Mouse (Mus musculus): ENCODE results near the gene Pcx.

The Pcx gene

GRCm38 (mm10) chr19:4603801-4604723 lies 93.8 kb downstream of the Pcx start:
- peak; percentile 37 for DNase-seq (ENCODE audit: low read depth, low spot score)
- Histone ChIP-seq H3K36me3 (ENCODE audit: control insufficient read depth, insufficient read depth, low read length, poor library complexity, severe bottlenecking) (no peaks in the 10 kb centered on the region), H3K27me3 (ENCODE audit: control insufficient read depth, insufficient read depth, low read length, poor library complexity, severe bottlenecking) (no peaks in the 10 kb centered on the region)

DNA sequence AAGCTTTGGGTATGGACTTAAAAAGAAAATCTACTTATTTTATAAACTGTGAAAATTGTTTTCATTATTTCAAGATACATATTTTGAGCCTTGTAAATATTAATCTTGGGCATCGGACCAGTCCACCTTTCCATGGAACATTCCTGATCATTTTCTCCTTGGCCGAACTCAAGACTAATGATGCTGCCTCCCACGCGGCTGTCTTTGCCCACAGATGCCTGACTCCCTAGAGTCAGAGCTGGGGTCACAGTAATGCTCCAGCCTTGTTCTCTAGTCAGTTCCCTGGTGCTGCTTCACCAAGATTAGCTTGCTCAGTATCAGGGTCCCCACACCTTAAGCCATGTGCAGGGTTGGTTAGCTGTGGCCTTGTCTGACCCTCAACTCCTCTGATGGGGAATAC lies 95.4 kb downstream of the Pcx start:
- Histone ChIP-seq H3K36me3 (ENCODE audit: control insufficient read depth, insufficient read depth, low read length, poor library complexity, severe bottlenecking) (no peaks in the 10 kb centered on the region), H3K27me3 (ENCODE audit: control insufficient read depth, insufficient read depth, low read length, poor library complexity, severe bottlenecking) (no peaks in the 10 kb centered on the region)
- no peak for DNase-seq (ENCODE audit: low read depth, low spot score)

DNA sequence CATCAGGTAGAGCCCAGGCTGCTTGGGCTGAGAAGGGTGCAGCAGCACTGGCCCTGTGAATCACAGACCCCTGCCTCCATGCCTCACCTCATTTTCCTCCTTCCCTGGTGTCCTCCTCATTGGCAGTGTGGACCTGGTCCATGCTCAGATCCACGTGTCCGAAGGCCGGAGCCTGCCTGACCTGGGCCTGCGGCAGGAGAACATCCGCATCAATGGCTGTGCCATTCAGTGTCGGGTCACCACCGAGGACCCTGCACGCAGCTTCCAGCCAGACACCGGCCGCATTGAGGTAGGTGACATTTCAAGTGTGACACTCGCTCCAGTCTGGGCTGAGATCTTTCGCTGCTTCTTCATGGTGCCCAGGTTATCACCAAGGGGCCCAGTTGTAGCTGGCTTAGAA lies 97.1 kb downstream of the Pcx start:
- Histone ChIP-seq H3K36me3 (ENCODE audit: control insufficient read depth, insufficient read depth, low read length, poor library complexity, severe bottlenecking) (no peaks in the 10 kb centered on the region), H3K27me3 (ENCODE audit: control insufficient read depth, insufficient read depth, low read length, poor library complexity, severe bottlenecking) (no peaks in the 10 kb centered on the region)
- DNase-seq (ENCODE audit: low read depth, low spot score), result no peak

DNA sequence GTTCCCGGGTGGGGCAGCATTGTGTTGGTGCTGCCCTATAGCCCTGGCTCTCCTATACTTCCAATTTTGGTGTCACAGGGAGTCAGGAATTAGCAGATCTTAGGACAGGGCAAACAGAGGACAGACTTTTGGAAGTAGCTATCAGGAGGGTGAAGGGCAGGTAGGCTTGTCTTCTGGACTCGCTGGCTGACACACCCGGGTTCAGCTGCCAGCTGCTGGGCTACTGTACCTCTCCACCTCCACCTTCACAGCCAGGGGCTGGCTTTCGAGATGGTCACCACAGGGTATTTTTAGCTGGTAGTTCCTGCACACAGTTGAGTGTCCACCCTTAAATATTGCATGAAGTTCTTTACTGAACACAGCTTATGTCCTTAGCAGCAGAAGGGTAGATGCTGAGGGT lies 98.2 kb downstream of the Pcx start:
- no peaks in the 10 kb centered on the region for H3K27me3 ChIP-seq (ENCODE audit: control insufficient read depth, insufficient read depth, low read length, poor library complexity, severe bottlenecking)

DNA sequence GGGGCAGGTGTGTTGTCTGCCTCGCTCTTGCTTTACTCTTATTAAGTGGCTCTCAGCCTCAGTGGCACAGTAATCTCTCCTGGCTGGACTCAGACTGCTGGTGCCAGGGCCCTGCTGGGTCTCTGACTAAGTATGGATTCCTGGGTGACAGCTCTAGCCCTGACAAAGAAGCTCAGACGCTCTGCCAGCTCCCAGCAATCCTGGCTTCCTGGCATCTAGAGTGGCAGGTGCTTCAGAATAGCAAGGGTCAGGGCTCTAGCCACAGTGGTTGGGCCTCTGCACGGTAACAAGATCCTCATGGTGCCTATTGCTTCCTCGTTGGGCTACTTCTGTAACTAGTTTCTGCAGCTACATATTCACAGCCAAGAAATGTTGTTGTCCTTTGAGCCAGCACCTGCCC lies 99.8 kb downstream of the Pcx start:
- no peak for DNase-seq (ENCODE audit: low read depth, low spot score)
- Histone ChIP-seq H3K27me3 (ENCODE audit: control insufficient read depth, insufficient read depth, low read length, poor library complexity, severe bottlenecking) (no peaks in the 10 kb centered on the region), H3K36me3 (ENCODE audit: control insufficient read depth, insufficient read depth, low read length, poor library complexity, severe bottlenecking) (no peaks in the 10 kb centered on the region)

More for the DNA sequence above, 98.2 kb downstream of the Pcx start:
- H3K36me3 ChIP-seq (ENCODE audit: control insufficient read depth, insufficient read depth, low read length, poor library complexity, severe bottlenecking), result no peaks in the 10 kb centered on the region
- DNase-seq (ENCODE audit: low read depth, low spot score), result no peak

GRCm38 (mm10) chr19:4612181-4612961 lies 102.1 kb downstream of the Pcx start:
- no peaks in the 10 kb centered on the region for H3K36me3 ChIP-seq (ENCODE audit: control insufficient read depth, insufficient read depth, low read length, poor library complexity, severe bottlenecking)
- no peak for DNase-seq (ENCODE audit: low read depth, low spot score)
- no peaks in the 10 kb centered on the region for H3K27me3 ChIP-seq (ENCODE audit: control insufficient read depth, insufficient read depth, low read length, poor library complexity, severe bottlenecking)

DNA sequence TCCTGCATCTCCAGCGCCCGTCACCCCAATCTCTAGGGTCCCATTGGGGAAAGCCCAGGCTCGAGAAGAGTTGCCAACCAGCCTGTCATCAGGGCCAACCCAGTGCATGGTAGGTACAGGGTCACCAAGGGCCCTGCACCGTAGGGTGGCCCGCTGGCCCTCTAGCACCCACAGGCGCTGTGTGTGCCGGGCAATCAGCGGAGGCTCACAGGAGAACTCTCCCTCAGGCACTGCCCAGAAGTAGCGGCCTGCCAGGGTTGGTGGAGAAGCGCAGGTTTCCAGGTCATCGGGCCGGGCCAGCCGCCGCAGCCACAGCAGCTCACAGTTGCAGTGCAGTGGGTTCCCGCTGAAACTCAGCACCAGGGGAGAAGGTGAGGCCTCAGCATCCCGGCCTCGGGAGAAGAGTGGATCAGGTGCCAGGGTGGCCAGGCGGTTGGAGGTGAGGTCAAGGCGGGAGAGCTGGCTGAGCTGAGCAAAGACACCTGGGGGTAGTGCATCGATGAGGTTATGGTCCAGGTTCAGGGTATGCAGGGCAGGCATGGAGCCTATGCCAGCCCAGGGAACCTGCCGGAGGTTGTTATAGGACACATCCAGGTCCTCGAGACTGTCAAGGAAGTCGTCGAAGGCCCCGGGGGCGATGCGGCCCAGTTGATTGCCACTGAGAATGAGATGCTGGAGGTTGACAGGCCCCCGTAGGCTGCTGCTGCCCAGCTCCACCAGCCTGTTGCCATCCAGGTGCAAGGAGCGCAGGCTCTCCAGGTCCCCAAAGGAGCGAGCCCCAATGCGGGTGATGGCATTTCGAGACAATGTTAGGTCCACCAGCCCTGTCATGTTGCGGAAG lies 103.4 kb downstream of the Pcx start:
- Histone ChIP-seq H3K27me3 (ENCODE audit: control insufficient read depth, insufficient read depth, low read length, poor library complexity, severe bottlenecking) (no peaks in the 10 kb centered on the region), H3K36me3 (ENCODE audit: control insufficient read depth, insufficient read depth, low read length, poor library complexity, severe bottlenecking) (no peaks in the 10 kb centered on the region)
- DNase-seq (ENCODE audit: low read depth, low spot score), result no peak

DNA sequence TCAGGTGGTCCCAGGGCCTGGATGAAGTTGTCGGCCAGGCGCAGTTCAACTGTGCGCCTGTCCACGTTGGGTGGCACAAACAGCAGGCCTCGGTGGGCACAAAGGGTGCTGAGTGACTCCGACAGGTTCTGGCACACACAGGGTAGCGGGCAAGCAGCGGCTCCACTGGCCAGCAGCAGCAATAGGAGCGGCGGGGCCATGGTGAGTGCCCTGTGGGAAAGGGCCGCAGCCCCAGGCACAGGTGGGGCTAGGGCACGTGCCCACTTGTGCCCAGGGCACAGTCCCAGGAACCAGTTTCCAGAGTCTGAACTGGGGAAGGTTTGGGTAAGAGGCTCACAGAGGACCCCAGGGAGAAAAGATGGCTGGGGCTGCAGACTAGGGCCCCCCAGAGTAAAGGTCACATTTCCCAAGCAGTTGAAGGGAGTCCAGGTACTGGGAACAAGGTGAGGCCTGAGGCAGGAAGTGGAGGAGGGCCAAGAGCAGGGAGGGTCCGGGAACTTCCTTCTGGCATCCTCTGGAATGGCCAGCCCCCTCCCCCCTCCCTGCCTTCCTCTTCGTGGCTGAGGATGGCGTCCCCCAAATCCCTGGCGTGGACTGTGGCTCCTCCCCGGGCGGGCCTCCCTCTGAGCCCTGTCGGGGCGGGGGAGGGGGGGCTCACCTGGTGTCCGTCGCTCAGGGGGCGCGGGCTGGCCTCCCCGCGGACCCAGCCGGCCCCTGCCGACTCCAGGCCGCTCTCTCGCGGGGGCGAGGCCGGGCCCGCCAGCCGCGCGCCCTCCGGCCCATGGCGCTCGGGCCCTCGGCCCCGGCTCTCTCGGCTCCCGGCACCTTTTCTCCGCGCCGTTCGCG lies 104.3 kb downstream of the Pcx start:
- Histone ChIP-seq H3K36me3 (ENCODE audit: control insufficient read depth, insufficient read depth, low read length, poor library complexity, severe bottlenecking) (no peaks in the 10 kb centered on the region), H3K27me3 (ENCODE audit: control insufficient read depth, insufficient read depth, low read length, poor library complexity, severe bottlenecking) (no peaks in the 10 kb centered on the region)
- DNase-seq (ENCODE audit: low read depth, low spot score), result no peak

DNA sequence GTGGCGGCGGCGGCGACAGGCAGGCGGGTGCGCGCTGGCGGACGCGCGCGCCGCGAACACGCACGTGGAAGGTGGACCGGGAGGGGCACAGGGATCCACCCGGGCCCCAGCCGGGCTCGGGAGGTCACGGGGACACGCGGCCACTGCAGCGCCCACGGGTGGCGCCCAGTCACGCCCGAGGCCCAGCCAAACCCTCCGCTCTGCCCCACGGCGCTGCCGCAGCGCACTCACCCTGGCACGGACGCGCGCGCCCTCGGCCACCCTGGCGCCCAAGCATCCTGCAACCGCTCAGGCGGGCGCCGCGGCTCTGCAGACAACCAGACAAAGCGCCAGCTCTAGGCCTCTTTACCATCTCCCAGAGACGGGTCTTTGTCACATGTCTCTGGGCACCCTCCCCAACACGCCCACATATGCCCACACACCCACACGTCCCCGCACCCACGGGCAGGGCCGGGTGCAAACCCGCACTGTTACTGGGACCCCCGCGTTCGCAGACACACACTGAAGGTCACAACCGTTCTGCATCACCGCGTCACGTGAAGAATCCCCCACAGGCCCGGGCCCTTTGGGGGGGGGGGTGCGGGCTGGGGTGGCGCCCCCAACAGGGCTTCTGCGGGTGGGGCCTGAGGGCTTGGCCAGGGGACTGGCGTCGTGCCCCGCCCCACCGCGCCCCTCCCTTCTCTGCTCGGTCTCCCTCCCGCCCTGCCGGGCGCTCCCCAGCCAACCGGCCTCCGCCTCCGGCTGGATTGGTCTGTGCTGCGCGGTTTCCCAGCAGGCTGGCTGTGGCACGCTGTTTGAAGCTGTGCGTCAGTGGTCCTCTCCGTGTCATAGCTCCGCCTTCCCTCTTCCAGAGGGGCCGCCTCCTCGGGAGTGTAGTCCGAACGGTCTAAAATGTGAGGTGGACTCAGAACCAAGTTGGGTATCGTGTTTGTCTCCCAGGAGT lies 105.2 kb downstream of the Pcx start, which contains the start of gene Lrfn4:
Gene Lrfn4, minus strand, starts transcription at position 517 of the 943 bp plus-strand sequence.
- peak; percentile 51 for DNase-seq (ENCODE audit: low read depth, low spot score)
- H3K36me3 ChIP-seq (ENCODE audit: control insufficient read depth, insufficient read depth, low read length, poor library complexity, severe bottlenecking), result no peaks in the 10 kb centered on the region
- H3K27me3 ChIP-seq (ENCODE audit: control insufficient read depth, insufficient read depth, low read length, poor library complexity, severe bottlenecking), result no peaks in the 10 kb centered on the region

DNA sequence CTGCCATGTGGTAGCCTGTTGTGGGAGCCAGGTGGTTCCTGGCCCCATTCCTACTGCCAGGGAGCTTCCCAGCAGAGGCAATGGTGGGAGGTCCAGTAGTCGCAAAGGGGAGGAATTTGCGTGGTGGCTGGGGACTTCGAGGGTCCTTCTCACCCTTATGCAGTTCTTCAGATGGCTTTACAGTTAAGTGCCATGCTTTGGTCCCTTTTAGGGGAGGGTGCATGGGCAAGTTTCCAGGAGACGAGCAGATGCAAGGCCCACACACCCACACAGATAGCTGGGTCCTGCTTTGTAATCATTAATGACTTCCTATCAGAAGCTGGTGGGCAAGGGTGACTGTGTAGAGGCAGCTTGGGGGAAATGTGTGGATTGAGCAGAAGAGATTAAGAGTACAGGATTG lies 106.3 kb downstream of the Pcx start:
- Histone ChIP-seq H3K27me3 (ENCODE audit: control insufficient read depth, insufficient read depth, low read length, poor library complexity, severe bottlenecking) (no peaks in the 10 kb centered on the region), H3K36me3 (ENCODE audit: control insufficient read depth, insufficient read depth, low read length, poor library complexity, severe bottlenecking) (no peaks in the 10 kb centered on the region)
- no peak for DNase-seq (ENCODE audit: low read depth, low spot score)

GRCm38 (mm10) chr19:4618183-4618582 lies 107.9 kb downstream of the Pcx start:
- H3K27me3 ChIP-seq (ENCODE audit: control insufficient read depth, insufficient read depth, low read length, poor library complexity, severe bottlenecking), result no peaks in the 10 kb centered on the region
- DNase-seq (ENCODE audit: low read depth, low spot score), result no peak
- no peaks in the 10 kb centered on the region for H3K36me3 ChIP-seq (ENCODE audit: control insufficient read depth, insufficient read depth, low read length, poor library complexity, severe bottlenecking)

DNA sequence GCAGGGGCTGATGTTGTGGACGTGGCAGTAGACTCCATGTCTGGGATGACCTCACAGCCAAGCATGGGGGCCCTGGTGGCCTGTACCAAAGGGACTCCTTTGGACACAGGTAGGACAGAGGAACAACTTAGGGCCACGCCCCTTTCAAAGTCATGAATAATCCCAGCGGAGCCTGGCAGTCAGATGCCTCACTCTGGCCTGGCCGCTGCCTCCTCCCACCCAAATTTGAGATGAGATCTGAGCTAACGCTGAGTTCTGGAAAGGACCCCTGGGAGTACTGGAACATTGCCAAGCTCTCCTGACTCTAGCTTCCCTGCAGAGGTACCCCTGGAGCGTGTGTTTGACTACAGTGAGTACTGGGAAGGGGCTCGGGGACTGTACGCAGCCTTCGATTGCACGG lies 109.2 kb downstream of the Pcx start:
- Histone ChIP-seq H3K36me3 (ENCODE audit: control insufficient read depth, insufficient read depth, low read length, poor library complexity, severe bottlenecking) (no peaks in the 10 kb centered on the region), H3K27me3 (ENCODE audit: control insufficient read depth, insufficient read depth, low read length, poor library complexity, severe bottlenecking) (no peaks in the 10 kb centered on the region)
- no peak for DNase-seq (ENCODE audit: low read depth, low spot score)

GRCm38 (mm10) chr19:4620721-4621120 lies 110.4 kb downstream of the Pcx start:
- H3K36me3 ChIP-seq (ENCODE audit: control insufficient read depth, insufficient read depth, low read length, poor library complexity, severe bottlenecking), result no peaks in the 10 kb centered on the region
- no peaks in the 10 kb centered on the region for H3K27me3 ChIP-seq (ENCODE audit: control insufficient read depth, insufficient read depth, low read length, poor library complexity, severe bottlenecking)
- no peak for DNase-seq (ENCODE audit: low read depth, low spot score)
